ENCODE assay signal across 8 mouse cellular contexts in genomic region chr7:105633127-105633800, GRCm38 (mm10). TPM values are rescaled to one million over a fixed set of nuclear protein-coding genes. Genes with fewer than 3 reads are reported as not detected.
DNase-seq lines count a peak whose midpoint lies in the region; ATAC-seq and TF ChIP-seq lines count a peak whose summit lies in the region.

Gene Trim3, minus strand, starts transcription at chr7:105633571.

- peaks cover 29% of the 10 kb centered on the region for H3K36me3 ChIP-seq in lung, embryonic 14.5 days (ENCODE audit: insufficient read depth)

- H3K9ac ChIP-seq in lung, embryonic 14.5 days: peak within 1 kb of the TSS; percentile 85

- DNase-seq in MEL-GATA-1-ER (ENCODE audit: extremely low read depth, low read depth): peak; percentile 39
- DNase-seq in cerebellum, adult 8-10 months: peak; percentile 92
- DNase-seq in forelimb bud, embryonic 11.5 days (ENCODE audit: low read depth, low spot score): peak; percentile 79
- DNase-seq in heart, postnatal 4 days: peak; percentile 95
- peak; percentile 86 to 88 for DNase-seq in layer of hippocampus, adult 8-10 months (ENCODE audit: low spot score in 2 of 2)
- DNase-seq in lung, embryonic 14.5 days: peak; percentile 89
- DNase-seq in thymus, adult 18-20 months: peak; percentile 68 to 78

- 0 out of 2 replicates have a peak, but pooled peaks have one; percentile 4 for TF ChIP-seq CTCF in lung, embryonic 14.5 days (IDR thresholded peaks at IDR 0.05; ENCODE audit: low read depth)
- TF ChIP-seq CTCF in olfactory bulb, adult 2 months (IDR thresholded peaks at IDR 0.05; ENCODE audit: insufficient read depth, low read depth, low read length): no peak

- H3K27me3 ChIP-seq in lung, embryonic 14.5 days (ENCODE audit: insufficient read depth, low read length): no peaks in the 10 kb centered on the region

- H3K4me2 ChIP-seq in lung, embryonic 14.5 days: peak within 1 kb of the TSS; percentile 63

- peak; percentile 87 for ATAC-seq in lung, embryonic 14.5 days (ENCODE audit: insufficient read depth)

- peak within 1 kb of the TSS; percentile 85 for H3K4me3 ChIP-seq in lung, embryonic 14.5 days (ENCODE audit: low read depth, low read length)
- H3K4me3 ChIP-seq in olfactory bulb, adult 2 months (ENCODE audit: insufficient read depth, low read depth, low read length): peak within 1 kb of the TSS; percentile 63

- under 1% methylated on average over 53 of the region's 71 CpGs for WGBS in lung, embryonic 14.5 days
- under 1% methylated on average over 60 of the region's 71 CpGs for WGBS in olfactory bulb, adult 2 months

- TF ChIP-seq POLR2A in olfactory bulb, adult 2 months (IDR thresholded peaks at IDR 0.05; ENCODE audit: insufficient read depth, low read depth, low read length): peak; percentile 43; the same call in 1 of the 2 replicates

- peaks cover 27% of the 10 kb centered on the region for H3K4me1 ChIP-seq in lung, embryonic 14.5 days (ENCODE audit: insufficient read depth)
- H3K4me1 ChIP-seq in olfactory bulb, adult 2 months (ENCODE audit: control insufficient read depth, insufficient read depth, low read length): peaks cover 19% of the 10 kb centered on the region

- H3K27ac ChIP-seq in lung, embryonic 14.5 days (ENCODE audit: low read depth): peak within 1 kb of the TSS; percentile 63; the same call in 1 of the 2 replicates
- peak within 1 kb of the TSS; percentile 76 for H3K27ac ChIP-seq in olfactory bulb, adult 2 months (ENCODE audit: insufficient read depth, low read depth, low read length)

- no peaks in the 10 kb centered on the region for H3K9me3 ChIP-seq in lung, embryonic 14.5 days (ENCODE audit: low read depth, low read length)

RNA-seq across cellular contexts. Expression of gene Trim3, which starts in this region (rescaled TPM):
- 10 to 100 TPM; 33.5 to 34.7 TPM for total RNA-seq in heart, postnatal 4 days (2021)
- 100 to 1,000 TPM; 130 to 148 (median 138) TPM for total RNA-seq in layer of hippocampus, adult 8-10 months (2022)
- polyA plus RNA-seq in lung, embryonic 14.5 days (2014; fragmentation: Nextera tagmentation; extraction: Ambion mirVana): 43.8 and 45.3 TPM in 2 replicates
- not detected in 2 replicates for polyA plus RNA-seq in olfactory bulb, adult 2 months (2012; ENCODE audit: insufficient read depth, insufficient read length, low replicate concordance, missing spikeins)

Comparison
In these comparisons a context has a peak if more than half of its experiments do, and no peak if none do; other contexts are left out.
1. Peak in every context shown above with its lines: DNase-seq, ATAC-seq, H3K4me3 ChIP-seq and H3K27ac ChIP-seq.
2. DNase-seq: peak in every context shown above with its lines; median percentile 95 in heart, postnatal 4 days; 92 in cerebellum, adult 8-10 months; 89 in lung, embryonic 14.5 days; 87 in layer of hippocampus, adult 8-10 months; 79 in forelimb bud, embryonic 11.5 days; 73 in thymus, adult 18-20 months; 39 in MEL-GATA-1-ER.